Mouse (Mus musculus) adrenal gland, postnatal 36 days (tissue): ENCODE measurements around the gene Anapc7. TPM values are rescaled to one million over a fixed set of nuclear protein-coding genes. Genes with fewer than 3 reads are reported as not detected.

Source experiments
- DNase-seq, 2 experiments: peaks; one replicate each; pipeline ENCODE4 v3.0.0; 2021; ENCODE audit warnings: mixed read lengths in 1 of 2
- long read RNA-seq, 2 experiments: library from polyadenylated mRNA; stranded (forward); transcript quantifications; one replicate each; pipeline ENCODE4 v2.0.0; 2021; ENCODE audit warnings: borderline sequencing depth in 2 of 2
- total RNA-seq, 2 experiments: library from RNA; stranded (reverse); gene quantifications; 2 replicates each; pipeline ENCODE4 v1.2.3; 2021

Gene Anapc7
- 10 to 100 TPM; 44.2 to 52.2 TPM for total RNA-seq
- long read RNA-seq, experiment 1, transcript Anapc7-201 (11 exons, 2,751 nt) = major isoform, 85 of 106 reads
- long read RNA-seq, experiment 1, partial matches to known transcripts = 14 of 106 reads
- long read RNA-seq, experiment 1, other reads (novel, unspliced or antisense) = 4 of 106 reads
- long read RNA-seq, experiment 2, transcript Anapc7-201 (11 exons, 2,751 nt) = major isoform, 31 of 35 reads
- long read RNA-seq, experiment 2, partial matches to known transcripts = 2 of 35 reads
- long read RNA-seq, experiment 2, other reads (novel, unspliced or antisense) = 1 of 35 reads

GRCm38 (mm10) chr5:122421271-122422068 lies at the start of gene Anapc7:
Gene Anapc7 (plus strand): TSS chr5:122421693.
- no peak for DNase-seq

- peak; percentile 99 to 100 for DNase-seq
Observed at GRCm38 (mm10) chr5:122372192-122372769, 49.2 kb upstream of the Anapc7 start, which contains the start of gene Fam216a. Gene Fam216a (minus strand): TSS chr5:122372364.

- DNase-seq = no peak
Observed at GRCm38 (mm10) chr5:122372878-122373277, 48.6 kb upstream of the Anapc7 start.

GRCm38 (mm10) chr5:122377101-122377833 lies 44.2 kb upstream of the Anapc7 start:
- no peak for DNase-seq

GRCm38 (mm10) chr5:122378171-122378570 lies 43.3 kb upstream of the Anapc7 start:
- no peak for DNase-seq

GRCm38 (mm10) chr5:122379374-122380155 lies 41.9 kb upstream of the Anapc7 start:
- peak; percentile 79 to 87 for DNase-seq

GRCm38 (mm10) chr5:122390006-122390405 lies 31.5 kb upstream of the Anapc7 start:
- no peak for DNase-seq

- no peak for DNase-seq
Observed at GRCm38 (mm10) chr5:122390671-122391070, 30.8 kb upstream of the Anapc7 start.

- no peak for DNase-seq
Observed at GRCm38 (mm10) chr5:122391178-122391785, 30.2 kb upstream of the Anapc7 start.

- peak; percentile 91 to 93 for DNase-seq
Observed at GRCm38 (mm10) chr5:122391786-122392180, 29.7 kb upstream of the Anapc7 start, which contains the start of gene Arpc3. Gene Arpc3 (plus strand): TSS chr5:122391878.

GRCm38 (mm10) chr5:122392227-122393004 lies 29.1 kb upstream of the Anapc7 start:
- DNase-seq = peak; percentile 28 to 37

GRCm38 (mm10) chr5:122393887-122394286 lies 27.6 kb upstream of the Anapc7 start:
- peak; percentile 79 to 82 for DNase-seq

- peak; percentile 37 to 62 for DNase-seq
Observed at GRCm38 (mm10) chr5:122396791-122397190, 24.7 kb upstream of the Anapc7 start.

GRCm38 (mm10) chr5:122397495-122397894 lies 24.0 kb upstream of the Anapc7 start:
- no peak for DNase-seq

- no peak for DNase-seq
Observed at GRCm38 (mm10) chr5:122399871-122400270, 21.6 kb upstream of the Anapc7 start.

- peak; percentile 87 to 90 for DNase-seq
Observed at GRCm38 (mm10) chr5:122400628-122401302, 20.7 kb upstream of the Anapc7 start.

GRCm38 (mm10) chr5:122401303-122401640 lies 20.2 kb upstream of the Anapc7 start:
- peak; percentile 78 to 84 for DNase-seq

- DNase-seq = no peak
Observed at GRCm38 (mm10) chr5:122402160-122402559, 19.3 kb upstream of the Anapc7 start.

- DNase-seq = no peak
Observed at GRCm38 (mm10) chr5:122402772-122403171, 18.7 kb upstream of the Anapc7 start.
